Mouse (Mus musculus) embryonic facial prominence, embryonic 13.5 days (tissue): ENCODE measurements around the gene Myh6. TPM values are rescaled to one million over a fixed set of nuclear protein-coding genes. Genes with fewer than 3 reads are reported as not detected.
A peak's percentile ranks its signal among the peaks of the same experiment; 100 is the strongest.

ENCODE experiments used
- ATAC-seq: fragments of 200-750 bp; cut with Nextera tagmentation; 2 replicates; pipeline ENCODE4 v1.8.0; 2017; ENCODE audit warnings: low read depth; ENCODE audit not compliant: insufficient number of reproducible peaks, insufficient read depth, low FRiP score, low TSS enrichment
- H3K27ac ChIP-seq: fragments of 300-500 bp; sonication (generic); 2 replicates; pipeline ENCODE4 v1.5.1; 2015; ENCODE audit warnings: moderate library complexity, mild to moderate bottlenecking, inconsistent platforms
- H3K27me3 ChIP-seq: fragments of 300-500 bp; sonication (generic); 2 replicates; pipeline ENCODE4 v1.6.1; 2015; ENCODE audit warnings: mild to moderate bottlenecking, inconsistent platforms
- H3K36me3 ChIP-seq: fragments of 300-500 bp; sonication (generic); 2 replicates; pipeline ENCODE4 v1.6.1; 2015; ENCODE audit warnings: mild to moderate bottlenecking, inconsistent platforms
- H3K4me1 ChIP-seq: fragments of 300-500 bp; sonication (generic); 2 replicates; pipeline ENCODE4 v1.6.1; 2015; ENCODE audit warnings: inconsistent platforms
- H3K4me2 ChIP-seq: fragments of 300-500 bp; sonication (generic); 2 replicates; pipeline ENCODE4 v1.6.1; 2015; ENCODE audit warnings: moderate library complexity, mild to moderate bottlenecking, inconsistent platforms
- H3K4me3 ChIP-seq: fragments of 300-500 bp; sonication (generic); 2 replicates; pipeline ENCODE4 v1.5.1; 2015; ENCODE audit warnings: mild to moderate bottlenecking, inconsistent platforms
- H3K9ac ChIP-seq: fragments of 300-500 bp; sonication (generic); 2 replicates; pipeline ENCODE4 v1.6.1; 2015; ENCODE audit warnings: mild to moderate bottlenecking, inconsistent platforms
- H3K9me3 ChIP-seq: fragments of 300-500 bp; sonication (generic); 2 replicates; pipeline ENCODE4 v1.6.1; 2016; ENCODE audit warnings: inconsistent platforms
- WGBS: fragments of 180-500 bp; shearing (Covaris S2); methylation state at CpG from one replicate; pipeline ENCODE4 v1.1.7; 2015; ENCODE audit warnings: mixed read lengths; 5-methylcytosine and 5-hydroxymethylcytosine counted together
- polyA plus RNA-seq: library from polyadenylated mRNA; unstranded; fragments of >200 nt; fragmentation: Nextera tagmentation; extraction: Ambion mirVana; gene quantifications from 2 replicates; pipeline ENCODE4 v1.2.1, GENCODE M21; 2015

Myh6 gene
- polyA plus RNA-seq, 1 experiment from 2014 or later, result 0.74 TPM

GRCm38 (mm10) chr14:54927296-54927695, 39.4 kb downstream of the Myh6 start:
- H3K4me2 ChIP-seq, result peak overlapping the region; percentile 92
- H3K4me1 ChIP-seq, result peaks cover 54% of the 10 kb centered on the region
- 15% methylated on average over 7 of the region's 7 CpGs for WGBS
- H3K36me3 ChIP-seq, result peaks cover 9% of the 10 kb centered on the region
- peak overlapping the region; percentile 97 for H3K9ac ChIP-seq
- no peaks in the 10 kb centered on the region for H3K27me3 ChIP-seq
- no peak for ATAC-seq
- peak overlapping the region; percentile 65 for H3K4me3 ChIP-seq
- H3K9me3 ChIP-seq, result peaks cover 3% of the 10 kb centered on the region; the same call in 1 of the 2 replicates
- H3K27ac ChIP-seq, result peak overlapping the region; percentile 100

GRCm38 (mm10) chr14:54926401-54927158, 40.1 kb downstream of the Myh6 start:
- peak; percentile 66 for ATAC-seq
- Histone ChIP-seq H3K4me1 (peaks cover 54% of the 10 kb centered on the region), H3K4me3 (peak overlapping the region; percentile 65), H3K4me2 (peak overlapping the region; percentile 92), H3K36me3 (peaks cover 16% of the 10 kb centered on the region), H3K27ac (peak overlapping the region; percentile 100), H3K9ac (peak overlapping the region; percentile 97), H3K9me3 (peaks cover 10% of the 10 kb centered on the region; the same call in 1 of the 2 replicates), H3K27me3 (no peaks in the 10 kb centered on the region)
- under 1% methylated on average over 49 of the region's 58 CpGs for WGBS

- Histone ChIP-seq H3K4me2 (peak within 1 kb of the TSS; percentile 92), H3K4me3 (peak within 1 kb of the TSS; percentile 65), H3K36me3 (peaks cover 26% of the 10 kb centered on the region), H3K4me1 (peaks cover 54% of the 10 kb centered on the region), H3K27me3 (no peaks in the 10 kb centered on the region), H3K9ac (peak within 1 kb of the TSS; percentile 97), H3K9me3 (peaks cover 18% of the 10 kb centered on the region), H3K27ac (peak within 1 kb of the TSS; percentile 100)
- under 1% methylated on average over 50 of the region's 57 CpGs for WGBS
- peak; percentile 60 for ATAC-seq
These were observed 41.1 kb downstream of the Myh6 start, which contains the start of gene Efs for GRCm38 (mm10) chr14:54925349-54926342. Efs (minus strand) TSS chr14:54926126.

GRCm38 (mm10) chr14:54924641-54925348, 41.9 kb downstream of the Myh6 start:
- Histone ChIP-seq H3K27ac (peak overlapping the region; percentile 100), H3K27me3 (no peaks in the 10 kb centered on the region), H3K4me3 (peak overlapping the region; percentile 65), H3K4me1 (peaks cover 45% of the 10 kb centered on the region), H3K4me2 (peak overlapping the region; percentile 92), H3K9ac (peak overlapping the region; percentile 97), H3K36me3 (peaks cover 34% of the 10 kb centered on the region), H3K9me3 (peaks cover 18% of the 10 kb centered on the region)
- ATAC-seq, result peak; percentile 56; the same call in 1 of the 2 replicates
- 8% methylated on average over 7 of the region's 7 CpGs for WGBS

GRCm38 (mm10) chr14:54920076-54920685, 46.5 kb downstream of the Myh6 start:
- peaks cover 18% of the 10 kb centered on the region for H3K9me3 ChIP-seq
- ATAC-seq, result no peak
- 93% methylated on average over 16 of the region's 16 CpGs for WGBS
- H3K4me1 ChIP-seq, result peaks cover 17% of the 10 kb centered on the region
- H3K9ac ChIP-seq, result peak overlapping the region; percentile 36; the same call in 1 of the 2 replicates
- peaks cover 78% of the 10 kb centered on the region for H3K36me3 ChIP-seq
- H3K4me2 ChIP-seq, result no peak overlapping the region
- no peak overlapping the region for H3K27ac ChIP-seq
- H3K4me3 ChIP-seq, result no peak overlapping the region
- H3K27me3 ChIP-seq, result no peaks in the 10 kb centered on the region

GRCm38 (mm10) chr14:54913343-54913742, 53.4 kb downstream of the Myh6 start:
- no peak for ATAC-seq

GRCm38 (mm10) chr14:54912886-54913285, 53.8 kb downstream of the Myh6 start, which contains the start of gene Slc22a17:
Slc22a17 (minus strand) TSS chr14:54913132.
- peak within 1 kb of the TSS; percentile 83 for H3K4me2 ChIP-seq
- peak within 1 kb of the TSS; percentile 95 for H3K4me3 ChIP-seq
- WGBS, result 0% methylated on average over 28 of the region's 28 CpGs
- peaks cover 35% of the 10 kb centered on the region for H3K4me1 ChIP-seq
- peaks cover 58% of the 10 kb centered on the region for H3K36me3 ChIP-seq
- H3K27ac ChIP-seq, result peak within 1 kb of the TSS; percentile 89
- H3K27me3 ChIP-seq, result no peaks in the 10 kb centered on the region
- peak within 1 kb of the TSS; percentile 98 for H3K9ac ChIP-seq
- H3K9me3 ChIP-seq, result no peaks in the 10 kb centered on the region
- ATAC-seq, result peak; percentile 88

More at GRCm38 (mm10) chr14:54913343-54913742, 53.4 kb downstream of the Myh6 start:
- Histone ChIP-seq H3K27ac (peak overlapping the region; percentile 89), H3K4me3 (peak overlapping the region; percentile 95), H3K9me3 (no peaks in the 10 kb centered on the region), H3K4me2 (peak overlapping the region; percentile 83), H3K4me1 (peaks cover 32% of the 10 kb centered on the region), H3K9ac (peak overlapping the region; percentile 98), H3K27me3 (no peaks in the 10 kb centered on the region), H3K36me3 (peaks cover 58% of the 10 kb centered on the region)
- WGBS, result 15% methylated on average over 10 of the region's 10 CpGs

- Histone ChIP-seq H3K4me2 (peak overlapping the region; percentile 83), H3K27ac (peak overlapping the region; percentile 89), H3K9me3 (no peaks in the 10 kb centered on the region), H3K4me1 (peaks cover 39% of the 10 kb centered on the region), H3K9ac (peak overlapping the region; percentile 98), H3K4me3 (peak overlapping the region; percentile 95), H3K36me3 (peaks cover 58% of the 10 kb centered on the region), H3K27me3 (no peaks in the 10 kb centered on the region)
- ATAC-seq, result peak; percentile 33
- 3% methylated on average over 66 of the region's 69 CpGs for WGBS
These were observed 54.4 kb downstream of the Myh6 start for GRCm38 (mm10) chr14:54912109-54912850.

- peaks cover 70% of the 10 kb centered on the region for H3K36me3 ChIP-seq
- H3K27ac ChIP-seq, result no peak overlapping the region
- peak overlapping the region; percentile 27; the same call in 1 of the 2 replicates for H3K9ac ChIP-seq
- peaks cover 37% of the 10 kb centered on the region for H3K4me1 ChIP-seq
- WGBS, result 78% methylated on average over 7 of the region's 7 CpGs
- H3K4me3 ChIP-seq, result no peak overlapping the region
- H3K9me3 ChIP-seq, result no peaks in the 10 kb centered on the region
- no peak overlapping the region for H3K4me2 ChIP-seq
- no peaks in the 10 kb centered on the region for H3K27me3 ChIP-seq
- ATAC-seq, result no peak
These were observed 58.0 kb downstream of the Myh6 start for GRCm38 (mm10) chr14:54908682-54909081.

- Histone ChIP-seq H3K9ac (no peak overlapping the region), H3K9me3 (no peaks in the 10 kb centered on the region), H3K27ac (no peak overlapping the region), H3K27me3 (no peaks in the 10 kb centered on the region), H3K4me1 (peaks cover 10% of the 10 kb centered on the region), H3K4me2 (no peak overlapping the region), H3K36me3 (peaks cover 45% of the 10 kb centered on the region), H3K4me3 (no peak overlapping the region)
- ATAC-seq, result no peak
- WGBS, result 79% methylated on average over 4 of the region's 4 CpGs
These were observed 63.1 kb downstream of the Myh6 start for GRCm38 (mm10) chr14:54903641-54904040.
